Mouse (Mus musculus): ENCODE results near the gene Lhfpl2. TPM values are rescaled to one million over a fixed set of nuclear protein-coding genes. Genes with fewer than 3 reads are reported as not detected.

Gene Lhfpl2
- total RNA-seq, 4 experiments from 2014 or later, result 23.6 to 34.1 (median 24.8) TPM

DNA sequence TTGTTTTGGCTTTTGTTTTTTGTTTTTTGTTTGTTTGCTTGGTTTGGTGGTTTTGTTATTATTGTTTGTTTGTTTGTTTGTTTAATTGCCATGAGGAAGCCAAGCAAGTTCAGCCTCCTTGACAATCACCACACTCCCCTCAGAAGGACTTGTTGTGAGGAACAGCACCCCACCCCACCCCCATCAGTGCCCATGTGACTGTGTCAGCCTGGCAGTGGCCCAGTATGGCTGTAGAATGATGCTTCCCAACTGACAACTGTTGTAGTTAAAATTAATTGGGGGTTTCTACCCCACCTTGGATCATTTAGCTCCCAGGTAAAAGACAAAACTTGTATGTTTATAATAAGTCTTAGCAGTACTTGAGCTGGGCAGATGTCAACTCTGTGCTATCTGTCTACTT is 37.6 kb downstream of the Lhfpl2 start:
- DNase-seq (ENCODE audit: low spot score in 2 of 2), result no peak

DNA sequence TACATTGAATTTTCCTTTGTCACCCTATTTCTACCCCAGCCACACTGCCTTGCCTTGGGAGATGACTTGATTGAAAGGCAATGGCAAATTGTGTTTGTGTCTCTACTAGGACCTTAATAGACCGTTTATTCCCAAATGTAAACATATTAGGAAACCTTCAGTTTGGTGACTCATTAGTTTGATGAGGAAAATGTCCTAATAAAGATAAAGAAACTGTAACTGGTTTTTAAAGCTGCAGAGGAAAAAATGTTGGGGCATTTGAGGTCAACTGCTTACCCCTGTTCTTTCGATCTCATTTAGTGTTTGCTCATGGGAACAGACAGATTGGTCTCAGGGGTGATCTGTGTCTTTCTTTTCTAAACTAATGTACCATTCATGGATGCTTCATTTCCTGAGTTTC is 40.1 kb downstream of the Lhfpl2 start:
- DNase-seq (ENCODE audit: low spot score in 2 of 2), result no peak

- DNase-seq (ENCODE audit: low spot score in 2 of 2), result peak; percentile 12 to 16
Measured at GRCm38 (mm10) chr13:94098369-94099084, 40.9 kb downstream of the Lhfpl2 start.

- DNase-seq (ENCODE audit: low spot score in 2 of 2), result no peak
Measured at GRCm38 (mm10) chr13:94099087-94099486, 41.5 kb downstream of the Lhfpl2 start.

DNA sequence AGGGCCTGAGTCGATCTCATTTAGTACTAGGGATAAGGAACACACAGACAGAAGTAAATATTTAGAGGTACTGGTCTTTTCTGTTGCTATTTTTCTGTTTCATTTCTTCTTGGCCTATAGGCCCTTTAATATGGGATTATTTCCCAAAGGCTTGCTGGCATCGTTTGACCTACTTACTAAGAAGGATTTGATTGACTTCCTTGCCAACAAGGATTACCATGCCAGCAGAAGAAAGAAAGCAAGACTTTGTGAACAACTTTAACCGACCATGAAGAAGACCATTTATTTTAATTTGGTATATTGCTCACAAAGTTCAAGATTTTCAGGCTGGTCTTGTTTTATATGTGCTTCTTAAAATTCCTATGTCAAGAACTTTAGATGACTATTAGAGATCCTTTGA is 42.8 kb downstream of the Lhfpl2 start:
- no peak for DNase-seq (ENCODE audit: low spot score in 2 of 2)

- no peak for DNase-seq (ENCODE audit: low spot score in 2 of 2)
Measured at GRCm38 (mm10) chr13:94101020-94101571, 43.5 kb downstream of the Lhfpl2 start.

GRCm38 (mm10) chr13:94104866-94105475 is 47.4 kb downstream of the Lhfpl2 start:
- no peak for DNase-seq (ENCODE audit: low spot score in 2 of 2)

DNA sequence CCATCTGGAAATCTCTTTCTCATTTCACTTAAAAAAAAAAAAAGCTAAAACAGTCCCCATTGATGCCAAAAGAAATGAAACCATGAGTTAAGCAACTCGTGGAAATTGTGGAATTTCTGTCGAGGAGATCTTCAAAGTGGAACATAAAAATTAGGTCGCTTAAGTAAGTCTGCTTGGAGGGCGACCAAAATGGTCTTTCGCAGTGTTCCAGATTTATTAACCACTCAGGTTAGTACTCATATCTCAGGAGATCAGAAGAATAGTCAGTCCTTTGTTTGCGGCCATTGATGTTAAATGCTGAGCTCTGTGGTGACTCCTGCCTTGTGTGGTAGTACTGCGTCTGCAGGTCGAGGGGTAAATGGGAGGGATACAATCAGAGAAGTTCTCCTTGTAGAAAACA is 48.8 kb downstream of the Lhfpl2 start:
- no peak for DNase-seq (ENCODE audit: low spot score in 2 of 2)

GRCm38 (mm10) chr13:94106983-94107382 is 49.4 kb downstream of the Lhfpl2 start:
- no peak for DNase-seq (ENCODE audit: low spot score in 2 of 2)

DNA sequence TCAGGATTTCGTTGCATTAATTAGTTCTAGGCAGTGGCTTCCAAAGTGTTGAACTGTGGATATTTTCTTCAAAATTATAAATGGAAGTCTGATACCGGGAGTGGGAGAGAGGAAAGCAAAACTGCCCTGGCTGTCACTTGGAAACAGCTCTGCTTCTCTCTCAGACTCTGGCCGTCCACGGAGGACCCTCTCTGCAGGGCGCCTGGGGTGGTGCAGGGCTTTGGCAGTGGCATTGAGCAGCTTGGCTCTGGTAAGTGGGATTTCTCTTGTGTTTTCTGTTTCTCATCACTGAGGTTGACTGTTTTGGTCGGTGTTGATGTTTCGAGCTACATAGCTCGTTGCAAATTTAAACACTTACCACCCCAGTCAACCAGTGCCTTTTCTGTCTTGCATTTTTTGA is 53.0 kb downstream of the Lhfpl2 start:
- DNase-seq (ENCODE audit: low spot score in 2 of 2), result no peak

DNA sequence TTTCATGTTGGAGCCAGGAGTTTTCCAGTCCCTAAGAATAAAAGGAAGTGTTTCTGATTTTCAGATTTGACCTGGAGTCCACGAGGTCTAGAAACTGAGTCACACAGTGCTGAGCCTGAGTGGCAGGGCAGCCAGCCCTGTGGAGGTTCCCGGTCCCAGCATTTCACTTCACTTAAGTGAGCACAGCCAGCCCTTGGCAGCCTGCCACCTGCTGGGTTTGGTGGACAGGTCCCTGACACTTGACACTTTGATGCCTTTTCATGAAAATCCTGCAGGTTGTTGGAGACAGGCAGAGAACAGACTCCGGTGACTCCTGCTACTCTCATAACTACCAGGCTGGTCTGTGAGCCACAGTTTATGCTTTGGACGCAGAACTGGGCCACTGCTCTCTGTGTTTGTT is 57.9 kb downstream of the Lhfpl2 start:
- peak in 1 of 2 experiments; percentile 30 for DNase-seq (ENCODE audit: low spot score in 2 of 2)

DNA sequence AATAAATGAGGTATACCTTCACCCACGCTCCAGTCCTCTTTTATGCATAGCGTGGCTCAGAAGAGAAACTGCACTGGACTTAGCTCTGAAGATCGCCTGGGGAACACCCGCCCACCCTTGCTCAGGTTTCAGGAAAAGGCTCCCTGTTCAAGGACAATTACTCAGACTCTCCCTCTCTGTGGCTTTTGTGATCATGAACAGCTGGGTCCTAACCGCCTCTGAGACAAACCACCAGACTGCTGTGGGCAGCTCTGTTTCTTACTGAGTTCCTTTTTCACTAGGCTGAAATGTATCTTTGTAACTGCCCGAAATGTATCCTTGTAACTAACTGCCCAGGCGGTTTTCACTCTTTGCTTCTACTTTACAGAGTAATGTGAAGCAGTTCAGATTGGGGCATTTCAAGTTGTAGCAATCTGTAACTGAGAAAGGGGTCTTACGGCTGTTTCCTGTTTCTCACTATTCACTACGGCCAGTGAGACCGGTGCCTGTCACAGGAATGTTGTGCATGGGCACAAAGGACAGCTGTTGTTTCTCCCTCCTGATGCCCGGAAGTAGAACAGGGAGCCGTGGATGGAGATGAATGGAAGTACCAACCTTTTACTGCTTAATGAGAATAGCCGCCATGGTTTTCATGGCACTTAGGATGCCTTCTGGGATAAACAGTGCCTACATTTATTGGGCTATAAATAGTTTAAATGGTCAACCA is 59.3 kb downstream of the Lhfpl2 start:
- peak; percentile 23 to 36 for DNase-seq (ENCODE audit: low spot score in 2 of 2)

GRCm38 (mm10) chr13:94117522-94117921 is 59.9 kb downstream of the Lhfpl2 start:
- no peak for DNase-seq (ENCODE audit: low spot score in 2 of 2)

DNA sequence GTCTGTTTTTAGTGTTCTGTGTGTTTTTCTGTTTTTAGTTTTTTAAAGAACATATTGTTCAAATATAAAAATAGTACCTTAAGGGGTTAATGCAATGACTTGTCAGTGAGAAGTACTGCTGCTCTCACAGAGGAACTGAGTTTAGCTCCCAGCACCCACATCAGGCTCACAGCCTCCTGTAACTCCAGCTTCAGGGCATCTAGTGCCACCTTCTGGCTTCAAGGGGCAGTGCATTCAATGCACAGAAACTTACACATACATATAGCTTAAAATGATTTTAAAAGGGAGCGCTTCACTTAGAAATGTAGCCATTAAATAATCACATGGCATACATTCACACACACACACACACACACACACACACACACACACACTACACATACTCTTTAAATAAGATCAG is 60.5 kb downstream of the Lhfpl2 start:
- no peak for DNase-seq (ENCODE audit: low spot score in 2 of 2)

DNA sequence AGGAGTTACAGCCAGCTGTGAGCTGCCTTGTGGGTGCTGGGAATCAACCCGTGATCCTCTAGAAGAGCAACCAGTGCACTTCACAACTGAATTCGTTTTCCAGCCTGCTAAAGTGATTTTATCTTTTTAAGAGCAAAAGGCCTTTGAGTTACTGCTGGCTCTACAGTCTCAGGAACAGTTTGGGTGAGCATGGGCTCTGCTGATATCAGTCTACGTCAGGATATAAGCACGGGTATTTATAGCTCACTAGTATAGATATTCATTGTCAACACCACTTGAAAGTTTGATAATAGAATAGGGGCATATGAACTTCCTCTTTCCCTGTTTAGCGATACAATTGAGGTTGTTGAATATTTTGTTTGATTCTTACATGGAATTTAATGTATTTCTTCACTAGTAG is 61.7 kb downstream of the Lhfpl2 start:
- no peak for DNase-seq (ENCODE audit: low spot score in 2 of 2)

DNA sequence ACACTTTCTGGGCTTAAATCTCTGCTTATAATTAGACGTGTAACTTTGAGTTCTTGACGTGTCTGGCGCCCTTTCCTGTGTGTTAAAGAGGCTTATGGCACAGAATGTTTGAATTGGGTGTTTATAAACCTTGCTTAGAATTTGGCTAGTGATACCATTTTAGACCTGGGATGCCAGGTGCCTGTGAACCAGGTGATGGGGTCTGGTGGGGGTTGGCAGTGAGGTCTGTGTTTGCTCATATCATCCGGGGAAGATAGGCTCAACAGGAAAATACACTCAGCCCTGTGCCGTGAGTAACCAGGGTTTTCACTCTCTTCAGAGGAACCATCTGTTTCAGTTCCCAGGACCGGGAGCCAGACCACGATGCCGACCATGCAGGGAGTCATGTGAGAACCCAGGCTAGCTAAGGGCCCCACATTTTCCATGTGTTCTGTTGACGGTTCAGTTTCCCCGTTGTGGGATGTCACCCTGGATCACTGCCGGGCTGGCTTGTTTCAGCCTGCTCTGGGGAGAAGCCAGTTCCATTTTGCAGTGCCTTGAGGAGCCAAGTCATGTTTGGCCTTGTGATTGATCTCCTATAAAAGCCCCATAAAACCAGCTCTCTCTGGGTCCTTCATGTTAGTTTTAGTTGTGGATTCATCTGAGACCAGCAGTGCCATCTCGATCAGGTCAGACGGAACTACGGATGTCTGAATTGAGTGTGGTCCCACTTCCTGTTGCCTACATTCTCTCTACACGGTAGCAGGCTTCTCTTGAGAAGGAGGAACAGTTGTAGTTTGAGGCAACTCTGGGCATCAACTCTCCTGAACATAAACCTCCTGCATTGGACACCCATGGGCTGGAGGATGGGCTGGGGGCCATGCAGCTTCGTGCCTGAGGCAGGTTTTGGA is 65.4 kb downstream of the Lhfpl2 start:
- DNase-seq (ENCODE audit: low spot score in 2 of 2), result peak in 1 of 2 experiments; percentile 25

- no peak for DNase-seq (ENCODE audit: low spot score in 2 of 2)
Measured at GRCm38 (mm10) chr13:94130394-94130793, 72.8 kb downstream of the Lhfpl2 start.

DNA sequence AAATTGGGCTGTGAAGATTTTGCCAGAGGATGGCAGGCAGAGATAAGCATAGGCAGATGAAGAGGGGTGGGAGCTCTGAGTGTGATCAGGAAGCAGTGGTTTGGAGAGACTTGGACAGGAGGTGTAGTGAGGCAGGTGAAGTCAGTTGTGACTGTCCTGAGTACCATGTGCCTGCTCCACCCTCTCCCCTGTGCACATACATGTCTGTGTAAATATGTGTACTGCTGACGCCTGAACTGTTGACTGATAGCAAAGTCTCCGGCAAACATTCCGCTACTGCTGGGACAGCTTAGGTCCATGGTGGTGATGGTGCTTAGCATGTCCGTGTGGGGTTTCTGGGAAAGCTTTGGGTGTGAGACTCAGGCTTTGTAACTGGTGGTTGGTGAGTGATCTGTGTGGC is 73.5 kb downstream of the Lhfpl2 start:
- no peak for DNase-seq (ENCODE audit: low spot score in 2 of 2)

DNA sequence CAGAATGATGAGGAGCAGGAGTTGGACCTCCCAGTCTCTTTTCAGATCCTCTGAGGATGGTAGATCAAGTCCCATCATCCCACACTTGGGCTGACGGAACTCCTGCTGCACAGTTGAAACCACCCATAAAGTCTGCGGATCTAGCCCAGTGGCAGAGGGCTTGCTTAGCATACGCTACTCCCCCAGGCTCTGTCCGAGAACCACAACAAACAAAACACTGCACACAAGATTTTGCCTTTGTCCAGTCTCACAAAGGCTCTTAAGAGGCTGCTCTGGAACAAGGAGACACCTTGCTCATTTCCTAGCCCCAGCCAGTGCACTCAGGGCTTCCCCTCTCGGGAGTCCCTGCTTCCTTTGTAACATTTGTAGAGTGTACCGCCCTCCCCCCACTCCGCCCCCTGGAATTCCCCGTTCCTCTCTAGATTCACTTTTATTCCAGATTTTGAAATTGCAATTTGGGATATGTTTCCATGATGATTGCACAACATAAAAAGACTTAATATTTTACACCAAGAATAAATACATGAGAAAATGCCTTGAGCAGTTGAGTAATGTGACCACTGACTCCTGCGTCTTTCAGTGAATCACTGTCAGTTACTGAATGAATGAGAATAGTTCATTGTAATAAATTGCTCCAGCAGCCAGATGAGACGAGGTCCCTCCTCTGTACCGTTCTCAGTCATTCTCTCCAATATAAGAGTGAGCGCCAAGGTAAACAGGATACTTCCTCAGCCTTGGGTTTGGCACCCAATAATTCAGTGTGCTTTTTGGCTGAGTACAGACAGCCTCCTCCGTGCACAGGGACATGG is 74.8 kb downstream of the Lhfpl2 start:
- DNase-seq (ENCODE audit: low spot score in 2 of 2), result no peak

GRCm38 (mm10) chr13:94134646-94135045 is 77.0 kb downstream of the Lhfpl2 start:
- no peak for DNase-seq (ENCODE audit: low spot score in 2 of 2)
